Mouse (Mus musculus): Measurements from ENCODE around the gene Rhot2. TPM values are rescaled to one million over a fixed set of nuclear protein-coding genes. Genes with fewer than 3 reads are reported as not detected.

The Rhot2 gene
- total RNA-seq, 2 experiments from 2014 or later = 81.9 to 84.9 TPM

Small RNA genes within 50 kb of the gene (microRNA-seq; reads per million reads assigned to microRNA genes)
- gene Mir3082 = 2.7 to 3.2 reads per million in 2 experiments

Other genes starting within 250 kb of the Rhot2 start
- 100 to 1,000 TPM; 125 to 154 TPM for gene Gng13, start 127.7 kb downstream of the Rhot2 start, total RNA-seq (2021)
- 1 to 10 TPM; 1.9 to 4.3 TPM for gene Chtf18, start 117.4 kb downstream of the Rhot2 start, total RNA-seq (2021)
- 10 to 100 TPM; 34.2 to 35.5 TPM for gene Rpusd1, start 117.2 kb downstream of the Rhot2 start, total RNA-seq (2021)
- gene Mslnl, start 108.8 kb downstream of the Rhot2 start, total RNA-seq (2021) = not detected
- gene Msln, start 90.5 kb downstream of the Rhot2 start, total RNA-seq (2021) = 1 to 10 TPM; 6.2 to 6.5 TPM
- gene Narfl, start 71.1 kb downstream of the Rhot2 start, total RNA-seq (2021) = 10 to 100 TPM; 28.8 to 32.8 TPM
- 100 to 1,000 TPM; 127 to 140 TPM for gene Haghl, start 59.2 kb downstream of the Rhot2 start, total RNA-seq (2021)
- gene Ccdc78, start 58.3 kb downstream of the Rhot2 start, total RNA-seq (2021) = not detected
- 10 to 100 TPM; 82.7 to 87.4 TPM for gene Fam173a, start 52.0 kb downstream of the Rhot2 start, total RNA-seq (2021)
- not detected for gene AC134908.4, start 49.2 kb downstream of the Rhot2 start, total RNA-seq (2021)
- 10 to 100 TPM; 73.5 to 84.2 TPM for gene Metrn, start 47.7 kb downstream of the Rhot2 start, total RNA-seq (2021)
- 100 to 1,000 TPM; 460 to 479 TPM for gene Fbxl16, start 35.8 kb downstream of the Rhot2 start, total RNA-seq (2021)
- gene Wdr24, start 21.2 kb downstream of the Rhot2 start, total RNA-seq (2021) = 10 to 100 TPM; 22.3 to 23.3 TPM
- 10 to 100 TPM; 59.1 to 59.6 TPM for gene Jmjd8, start 16.0 kb downstream of the Rhot2 start, total RNA-seq (2021)
- gene Stub1, start 11.4 kb downstream of the Rhot2 start, total RNA-seq (2021) = 100 to 1,000 TPM; 160 to 166 TPM
- 10 to 100 TPM; 85.8 to 89.7 TPM for gene Rhbdl1, start 7.6 kb downstream of the Rhot2 start, total RNA-seq (2021)
- 10 to 100 TPM; 29.0 to 29.5 TPM for gene Gm20683, start 3.1 kb downstream of the Rhot2 start, total RNA-seq (2021)
- gene Wdr90, start 16.6 kb upstream of the Rhot2 start, total RNA-seq (2021) = 10 to 100 TPM; 34.2 to 37.9 TPM
- gene Mcrip2, start 23.9 kb upstream of the Rhot2 start, total RNA-seq (2021) = 10 to 100 TPM; 25.5 to 31.6 TPM
- 10 to 100 TPM; 37.6 to 40.3 TPM for gene Mettl26, start 30.2 kb upstream of the Rhot2 start, total RNA-seq (2021)
- 1 to 10 TPM; 1.1 to 1.8 TPM for gene Wfikkn1, start 36.0 kb upstream of the Rhot2 start, total RNA-seq (2021)
- gene Rab40c, start 74.9 kb upstream of the Rhot2 start, total RNA-seq (2021) = 10 to 100 TPM; 53.7 to 57.3 TPM
- 100 to 1,000 TPM; 138 to 145 TPM for gene Pigq, start 100.1 kb upstream of the Rhot2 start, total RNA-seq (2021)
- not detected for gene Nhlrc4, start 100.1 kb upstream of the Rhot2 start, total RNA-seq (2021)
- under 1 TPM in 1 of 2 experiments, not detected in 1; 0.13 TPM for gene A930017K11Rik, start 107.7 kb upstream of the Rhot2 start, total RNA-seq (2021)
- gene Capn15, start 140.9 kb upstream of the Rhot2 start, total RNA-seq (2021) = 10 to 100 TPM; 46.5 to 50.0 TPM
- gene Rab11fip3, start 224.7 kb upstream of the Rhot2 start, total RNA-seq (2021) = 10 to 100 TPM; 80.5 to 85.2 TPM
- 10 to 100 TPM; 24.3 to 26.3 TPM for gene Decr2, start 245.5 kb upstream of the Rhot2 start, total RNA-seq (2021)

All from left cerebral cortex, postnatal 14 days (tissue).